Mouse (Mus musculus) cortical plate, adult 2 months (tissue): ENCODE data around the gene Lzts2.

Experiments used
- CTCF ChIP-seq: fragments of 200-500 bp; IDR thresholded peaks from 2 replicates; pipeline ENCODE4 v1.5.1; 2011; ENCODE audit warnings: mild to moderate bottlenecking, control low read depth, low read length; ENCODE audit not compliant: insufficient read depth; ENCODE audit errors: extremely low read depth
- POLR2A ChIP-seq: fragments of 200-500 bp; IDR thresholded peaks from 2 replicates; pipeline ENCODE4 v1.6.1; 2011; ENCODE audit warnings: mild to moderate bottlenecking, low read length, control low read depth; ENCODE audit not compliant: insufficient read depth; ENCODE audit errors: extremely low read depth

DNA sequence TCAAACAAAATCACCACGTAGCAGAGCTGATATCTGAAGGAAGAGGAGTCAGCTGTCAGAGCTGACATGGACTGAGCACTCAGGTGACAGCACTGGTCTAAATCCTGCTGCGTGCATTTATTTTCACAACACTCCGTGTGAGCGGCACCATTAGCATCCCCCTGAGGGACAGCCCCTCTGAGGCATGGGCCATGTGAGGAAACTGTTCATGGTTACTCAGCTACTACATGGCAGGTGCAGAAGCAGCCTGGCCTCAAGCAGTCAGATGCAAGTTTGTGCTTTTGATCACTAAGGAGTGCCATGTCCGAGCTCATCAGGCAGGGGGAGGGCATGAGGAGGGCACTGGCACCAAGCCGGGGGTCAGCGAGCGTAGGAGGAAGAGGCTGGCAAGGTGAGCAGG lies 14.6 kb upstream of the Lzts2 start:
- no peak for TF ChIP-seq CTCF
- no peak for TF ChIP-seq POLR2A
